Mouse (Mus musculus): Measurements from ENCODE around the gene Smg1. TPM values are rescaled to one million over a fixed set of nuclear protein-coding genes. Genes with fewer than 3 reads are reported as not detected.

The Smg1 gene
- total RNA-seq (2021) = 10 to 100 TPM; 42.8 to 49.1 TPM
- long read RNA-seq, experiment 1, partial matches to known transcripts = 3 of 6 reads
- long read RNA-seq, experiment 1, other reads (novel, unspliced or antisense) = 3 of 6 reads
- long read RNA-seq, experiment 2, partial matches to known transcripts = 0 of 1 reads
- long read RNA-seq, experiment 2, other reads (novel, unspliced or antisense) = 1 of 1 reads

DNA sequence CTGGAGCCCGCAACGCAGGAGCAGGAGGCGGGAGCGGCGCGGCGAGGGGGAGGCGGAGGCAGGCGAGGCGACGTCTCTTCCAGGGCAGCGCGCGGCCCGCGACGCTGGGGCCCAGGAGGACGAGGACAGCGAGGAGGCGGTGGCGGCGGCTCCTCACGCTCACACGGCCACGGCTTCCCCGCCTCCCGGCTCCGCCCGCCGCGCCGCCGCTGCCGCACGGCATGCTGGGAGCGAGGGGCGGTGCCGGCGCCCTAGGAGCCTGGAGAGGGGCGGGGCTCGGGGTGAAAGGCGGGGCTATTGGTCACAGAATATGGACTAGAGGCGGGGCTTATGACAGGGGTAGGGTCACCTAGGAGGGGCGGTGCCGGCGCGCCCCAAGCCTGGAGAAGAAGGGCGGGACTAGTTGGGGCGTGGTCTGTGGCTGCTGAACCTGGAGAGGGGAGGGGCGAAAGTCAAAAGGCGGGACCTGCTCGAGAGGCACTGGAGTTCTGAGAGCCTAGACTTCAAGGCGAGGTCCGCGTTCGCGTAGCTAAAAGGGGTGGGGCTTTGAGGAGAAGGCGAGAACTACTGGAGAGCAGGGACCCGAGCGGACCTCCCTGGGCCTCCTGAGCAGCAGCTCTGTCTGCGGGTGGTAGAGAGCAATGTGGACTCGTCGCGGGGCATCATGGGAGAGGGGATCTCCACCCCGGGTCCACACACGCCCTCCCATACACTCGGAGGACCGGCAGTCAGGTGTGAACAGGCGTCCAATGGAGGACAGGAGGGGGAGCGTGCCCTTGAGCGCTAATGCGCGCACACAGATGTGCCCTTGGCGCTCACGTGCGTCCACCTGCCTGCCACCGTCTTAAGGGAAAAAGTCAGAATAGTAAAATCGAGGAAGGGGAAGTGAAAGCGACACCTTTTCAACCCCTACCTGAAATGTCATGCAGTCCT is at the start of gene Smg1:
Gene Smg1 (minus strand): TSS at position 218 of the 933 bp plus-strand sequence.
- peak; percentile 99 for DNase-seq

DNA sequence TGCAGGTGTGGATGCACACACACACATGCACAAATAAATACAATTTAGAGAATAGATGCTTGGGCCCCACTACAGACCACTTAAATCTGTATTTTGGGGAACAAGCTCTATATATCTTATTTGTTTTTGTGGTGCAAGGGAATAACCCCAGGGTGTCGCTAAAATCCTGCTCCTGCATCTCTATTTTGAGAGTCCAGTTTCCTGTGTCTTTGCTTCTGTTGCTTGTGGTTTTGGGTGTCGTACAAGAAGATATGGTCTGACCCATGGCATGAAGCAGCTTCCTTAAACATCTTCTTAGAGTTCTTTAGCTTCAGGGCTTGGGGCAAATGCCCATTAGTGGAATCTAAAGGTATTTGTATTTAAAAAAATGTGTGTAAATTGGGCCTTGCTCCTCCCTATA is 39.7 kb upstream of the Smg1 start:
- DNase-seq = no peak

DNA sequence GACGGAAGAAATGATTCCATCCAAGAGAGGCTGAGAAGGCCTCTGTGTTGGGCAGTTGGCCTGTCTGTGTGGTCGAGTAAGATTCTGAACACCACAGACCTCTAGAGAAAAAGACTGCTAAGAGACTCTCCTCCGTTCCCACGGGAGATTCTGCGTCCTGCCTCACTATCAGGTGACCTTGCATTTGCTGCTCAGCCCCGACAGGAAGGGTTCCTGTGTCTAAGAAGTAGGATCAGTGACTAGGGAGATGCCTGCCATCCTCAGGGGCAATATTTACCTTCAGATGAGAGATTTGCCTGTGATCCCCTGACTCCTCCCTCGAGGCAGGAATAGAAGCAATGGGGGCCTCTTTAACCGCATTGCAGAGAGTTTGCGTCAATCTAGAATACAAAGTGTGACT is 39.1 kb upstream of the Smg1 start:
- no peak for DNase-seq

DNA sequence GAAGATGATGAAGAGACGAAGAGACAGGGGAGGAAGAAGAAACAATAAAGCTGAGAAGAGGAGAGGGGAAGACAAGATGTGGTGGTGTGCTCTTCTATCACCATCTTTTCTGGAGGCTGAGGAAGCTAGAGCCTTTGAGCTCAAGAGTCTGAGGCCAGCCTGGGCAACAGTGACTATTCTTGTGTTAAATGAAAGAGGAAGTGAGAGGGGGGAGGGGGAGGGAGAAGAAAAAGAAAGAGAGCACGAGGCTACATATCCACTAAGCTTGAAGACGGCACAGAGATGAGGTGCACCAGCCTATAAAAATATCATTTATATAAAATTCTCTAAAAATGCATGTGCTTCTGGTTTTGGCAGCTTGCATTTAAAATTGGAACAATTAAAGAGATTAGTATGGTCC is 36.1 kb upstream of the Smg1 start:
- DNase-seq = no peak

DNA sequence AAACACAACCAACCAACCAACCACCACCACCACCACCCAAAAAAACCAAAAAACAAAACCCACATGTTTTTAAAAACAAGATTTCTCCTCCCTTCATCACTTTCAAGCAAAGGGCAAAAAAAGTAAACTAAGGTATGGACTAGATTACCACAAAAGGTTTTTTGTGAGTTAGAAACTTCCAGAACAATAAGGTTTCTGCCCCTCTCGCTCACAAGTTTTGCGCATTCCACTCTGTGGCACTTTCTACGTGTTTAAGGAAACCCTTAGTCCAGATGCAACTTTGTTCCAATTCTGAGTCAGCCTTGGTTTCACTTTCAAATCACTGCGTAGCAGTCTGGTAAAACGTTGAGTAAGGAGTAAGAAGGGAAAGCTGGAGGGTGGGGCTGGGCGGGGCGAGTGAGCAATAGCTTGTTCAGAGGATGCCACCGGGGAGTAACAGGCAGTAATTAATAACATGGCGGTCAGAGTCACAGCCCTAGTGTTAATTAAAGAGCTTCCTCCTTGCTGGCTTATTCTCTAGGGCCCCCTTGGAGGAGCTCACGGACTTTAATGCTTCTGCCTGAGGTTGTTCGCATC is 34.0 kb upstream of the Smg1 start:
- peak; percentile 29 to 61 for DNase-seq

DNA sequence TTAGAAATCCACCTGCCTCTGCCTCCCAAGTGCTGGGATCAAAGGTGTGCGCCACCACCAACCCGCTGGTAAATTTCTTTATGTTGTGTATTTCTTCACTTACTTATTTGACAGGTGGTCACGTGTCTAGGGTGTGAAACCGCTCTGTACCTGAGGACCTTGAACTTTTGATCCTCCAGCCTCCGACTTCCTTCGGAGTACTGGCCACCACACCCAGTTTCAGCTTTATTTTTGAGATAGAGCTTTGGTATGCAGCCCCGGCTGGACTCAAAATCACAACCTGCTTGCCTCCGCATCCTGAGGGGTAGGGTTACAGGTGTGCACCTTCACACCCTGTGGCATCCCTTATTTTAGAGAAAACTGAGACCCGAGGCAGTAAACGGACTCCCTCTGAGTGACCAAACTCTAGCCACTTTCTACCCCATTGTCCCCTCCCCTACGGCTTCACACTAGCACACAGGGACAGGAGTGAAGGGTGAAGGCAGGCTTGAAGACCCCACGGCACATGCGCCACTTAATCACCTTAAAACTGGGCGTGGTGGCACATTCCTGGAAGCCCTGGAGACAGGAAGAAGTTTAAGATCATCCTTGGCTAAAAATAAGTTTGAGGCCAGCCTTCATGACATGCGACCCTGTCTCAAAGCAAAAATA is 33.3 kb upstream of the Smg1 start:
- DNase-seq = peak in 1 of 2 experiments; percentile 7

DNA sequence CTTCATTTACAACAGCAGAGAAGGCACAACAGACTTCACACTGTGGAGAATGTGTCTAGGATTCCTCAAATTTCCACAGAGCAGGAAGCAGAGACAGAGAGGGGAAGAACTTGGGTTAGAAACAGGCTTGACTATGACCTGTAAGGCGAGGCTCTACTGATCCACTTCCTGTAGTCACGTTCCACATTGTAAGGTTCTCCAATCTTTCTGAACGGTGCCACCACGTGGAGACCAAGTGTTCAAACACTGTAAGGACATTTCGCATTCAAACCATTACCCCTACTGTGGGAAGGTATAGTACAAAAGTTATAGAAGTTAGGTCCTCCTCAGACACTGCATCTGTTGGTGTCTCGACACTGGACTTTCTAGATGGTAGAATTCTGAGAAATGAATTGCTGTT is 31.8 kb upstream of the Smg1 start:
- DNase-seq = peak in 1 of 2 experiments; percentile 16

DNA sequence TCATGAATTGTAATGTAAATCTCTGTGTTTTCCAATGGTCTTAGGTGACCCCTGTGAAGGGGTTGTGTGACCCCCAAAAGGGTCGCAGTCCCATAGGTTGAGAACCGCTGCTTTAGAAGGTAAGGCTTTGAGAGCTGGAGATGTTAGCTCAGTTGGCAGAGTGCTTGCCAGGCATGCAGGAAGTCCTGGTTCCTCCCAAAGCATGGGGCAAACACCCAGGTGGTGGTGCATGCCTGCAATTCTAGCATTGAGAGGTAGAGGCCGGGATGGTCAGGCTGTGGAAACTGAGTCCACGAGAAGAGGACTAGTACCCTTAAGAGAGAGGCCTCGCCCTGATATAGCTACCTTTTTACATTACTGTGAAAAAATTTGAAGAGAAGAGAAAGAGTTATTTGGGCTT is 31.4 kb upstream of the Smg1 start:
- DNase-seq = no peak

DNA sequence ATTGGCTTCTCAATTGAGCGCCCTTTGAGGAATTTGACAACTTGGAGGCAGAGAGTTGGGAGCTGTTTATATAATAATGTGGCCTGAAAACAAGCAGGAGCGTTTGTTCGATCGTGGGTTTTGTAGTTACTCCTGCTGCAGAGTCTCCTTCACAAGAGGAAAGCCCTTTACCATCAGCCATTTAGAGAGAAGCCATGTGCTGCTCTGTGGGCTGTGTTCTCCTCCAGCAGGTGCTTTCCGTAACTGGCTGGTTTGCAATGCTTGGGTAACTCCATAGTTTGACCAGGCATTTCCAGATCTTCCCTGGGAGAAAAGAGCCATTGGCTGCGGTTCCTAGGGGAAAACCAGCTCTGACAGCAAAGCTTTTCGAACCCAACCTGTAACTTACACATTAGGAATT is 30.7 kb upstream of the Smg1 start:
- no peak for DNase-seq

DNA sequence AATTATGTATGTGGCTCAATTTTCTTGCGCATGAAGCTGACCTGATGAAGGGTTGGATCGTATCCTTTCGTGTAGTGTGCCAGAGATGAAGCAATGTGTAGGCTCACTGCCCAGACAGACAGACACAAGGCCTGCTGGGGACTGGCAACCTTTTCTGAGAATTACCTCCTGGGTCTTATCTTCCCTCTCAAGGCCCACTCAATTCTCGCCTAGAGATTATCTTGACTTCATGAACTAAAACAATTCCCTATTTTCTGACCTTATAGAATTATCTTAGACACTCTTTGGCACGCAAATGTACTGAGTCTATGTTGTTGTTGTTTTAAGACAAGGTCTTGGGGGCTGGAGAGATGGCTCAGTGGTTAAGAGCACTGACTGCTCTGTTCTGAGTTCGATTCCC is 22.6 kb upstream of the Smg1 start:
- DNase-seq = peak; percentile 61 to 77

DNA sequence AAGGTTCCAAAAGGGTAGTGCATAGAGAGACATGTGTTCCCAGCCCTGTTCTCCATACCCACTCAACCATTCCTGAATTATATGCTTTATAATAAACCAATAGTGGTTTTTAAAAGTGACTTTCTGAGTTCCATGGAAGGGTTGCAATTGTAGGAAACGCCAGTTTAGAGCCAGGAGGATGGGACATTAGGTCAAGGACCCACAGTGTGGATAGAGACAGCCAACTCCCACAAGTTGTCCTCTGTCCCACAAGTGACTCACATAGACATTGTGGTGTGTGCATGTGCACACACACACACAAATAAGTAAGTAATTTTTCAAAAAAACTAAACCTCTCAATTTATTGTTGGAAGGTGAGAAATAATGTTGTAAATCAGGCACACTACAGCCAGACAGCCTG is 20.1 kb upstream of the Smg1 start:
- DNase-seq = peak; percentile 15 to 25

DNA sequence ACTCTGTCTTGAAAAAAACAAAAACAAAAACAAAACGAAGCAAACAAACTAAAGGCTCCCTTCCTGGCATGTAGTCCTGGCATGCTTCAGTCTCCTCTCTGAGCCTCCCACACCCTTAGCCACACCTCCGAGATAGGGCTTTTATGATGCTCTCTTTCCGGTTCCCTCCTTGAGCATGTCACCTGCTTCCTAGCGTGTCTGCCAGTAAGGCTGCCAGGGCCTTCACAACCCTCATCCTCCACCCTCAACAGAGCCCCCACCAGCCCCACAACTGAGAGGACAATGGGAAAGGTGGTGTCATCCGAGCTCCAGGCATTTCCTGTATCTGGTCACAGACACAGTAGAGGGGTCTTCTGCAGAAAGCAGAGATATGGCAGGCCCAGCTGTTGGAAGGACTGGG is 18.9 kb upstream of the Smg1 start:
- no peak for DNase-seq

DNA sequence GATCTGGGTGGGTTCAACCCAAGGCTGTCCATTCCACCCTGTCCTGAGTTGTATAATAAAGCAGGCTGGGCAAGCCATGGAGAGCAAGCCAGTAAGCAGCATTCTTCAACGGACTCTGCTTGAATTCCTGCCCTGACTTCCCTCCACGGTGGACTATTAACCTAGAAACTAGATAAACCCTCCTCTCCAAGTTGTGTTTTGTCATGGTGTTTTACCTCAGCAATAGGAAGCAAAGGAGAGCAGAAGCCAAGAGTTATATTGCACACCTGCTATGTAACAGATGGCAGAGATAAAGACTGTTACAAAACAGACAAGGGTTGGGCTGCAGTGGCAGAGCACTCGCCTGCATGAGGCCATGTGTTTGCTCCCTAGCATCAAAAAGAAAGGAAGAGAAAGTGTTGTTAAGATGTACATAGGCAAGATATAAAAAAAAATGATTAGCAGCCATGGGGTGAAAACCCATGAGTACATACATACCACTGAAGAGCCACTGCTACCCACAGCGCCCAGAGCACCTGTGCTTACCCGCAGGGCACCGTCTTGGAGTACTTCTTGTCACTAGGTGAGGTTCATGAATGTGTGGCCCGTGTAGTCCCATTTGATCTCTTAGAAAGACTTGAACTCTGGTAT is 16.3 kb upstream of the Smg1 start:
- DNase-seq = no peak

DNA sequence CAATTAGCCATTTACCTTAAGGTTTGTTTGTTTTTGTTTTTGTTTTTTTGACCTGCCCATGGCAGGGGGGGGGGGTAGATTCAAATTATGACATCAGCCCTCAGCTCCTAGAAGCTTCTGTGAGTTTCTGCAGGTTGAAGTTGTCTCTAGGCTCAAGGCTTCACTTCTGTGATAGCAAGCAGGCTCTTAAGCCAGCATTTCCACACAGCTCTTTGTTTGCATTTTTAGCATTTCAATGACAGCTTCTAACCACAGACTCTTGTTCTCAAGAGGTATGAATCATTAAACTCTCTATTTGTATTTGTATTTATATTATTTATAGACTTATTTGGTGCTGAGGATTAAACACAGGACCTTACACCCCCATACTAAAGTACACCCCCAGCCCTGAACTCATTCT is 15.0 kb upstream of the Smg1 start:
- DNase-seq = no peak

DNA sequence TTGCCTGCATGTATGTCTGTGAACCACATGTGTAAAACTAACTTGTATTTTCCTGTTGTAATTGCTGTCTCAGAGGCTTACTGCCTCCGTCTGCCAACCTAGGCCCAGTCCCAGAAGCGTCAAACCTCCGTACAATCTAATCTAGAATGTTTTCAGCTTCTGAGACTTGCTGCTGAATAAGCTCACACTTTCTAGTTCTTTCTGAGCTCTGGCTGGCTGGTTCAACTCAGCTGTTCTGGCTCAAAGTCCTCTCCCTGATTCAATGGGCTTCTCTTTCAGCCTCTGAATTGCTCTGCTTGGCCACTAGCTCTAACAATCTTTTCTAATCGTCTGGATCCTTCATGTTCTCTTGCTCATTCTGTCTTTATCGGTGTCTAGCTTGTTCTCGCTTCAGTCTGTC is 13.3 kb upstream of the Smg1 start:
- no peak for DNase-seq

DNA sequence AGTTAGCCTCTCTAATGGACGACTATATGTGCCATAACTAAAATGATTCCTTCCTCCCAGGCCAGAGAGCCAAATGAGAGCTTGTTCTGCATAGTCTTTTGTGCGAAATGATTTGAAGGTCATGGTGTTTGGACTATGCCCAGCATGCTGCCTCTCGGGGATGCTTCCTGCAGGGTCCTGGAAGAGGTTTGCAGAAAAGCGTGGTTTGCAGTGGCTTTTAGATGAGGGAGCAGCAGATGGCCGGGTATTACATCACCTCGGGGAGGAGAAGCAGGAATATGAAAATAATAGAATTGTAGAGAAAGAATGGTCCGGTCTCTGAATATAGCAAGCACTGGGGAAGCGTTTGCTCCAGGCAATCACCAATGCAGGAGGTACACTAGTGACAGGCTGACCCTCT is 11.0 kb upstream of the Smg1 start:
- peak in 1 of 2 experiments; percentile 9 for DNase-seq

DNA sequence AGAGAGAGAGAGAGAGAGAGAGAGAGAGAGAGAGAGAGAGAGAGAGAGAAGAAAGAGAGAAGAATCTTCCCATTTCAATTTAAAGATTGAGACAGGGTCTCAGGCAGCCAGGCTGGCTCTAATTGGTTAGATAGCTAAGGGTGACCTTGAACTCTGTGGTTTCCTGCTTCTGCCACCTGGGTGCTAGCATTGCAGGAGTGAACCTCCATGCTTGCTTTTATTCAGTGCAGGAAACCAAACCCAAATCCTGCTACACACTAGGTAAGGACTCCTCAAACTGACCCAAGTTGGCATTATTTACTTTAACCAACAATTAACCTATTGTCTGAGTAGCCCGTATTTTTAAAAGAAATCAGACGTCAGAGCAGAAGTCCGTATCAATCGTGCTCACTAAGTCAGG is 10.5 kb upstream of the Smg1 start:
- DNase-seq = no peak

DNA sequence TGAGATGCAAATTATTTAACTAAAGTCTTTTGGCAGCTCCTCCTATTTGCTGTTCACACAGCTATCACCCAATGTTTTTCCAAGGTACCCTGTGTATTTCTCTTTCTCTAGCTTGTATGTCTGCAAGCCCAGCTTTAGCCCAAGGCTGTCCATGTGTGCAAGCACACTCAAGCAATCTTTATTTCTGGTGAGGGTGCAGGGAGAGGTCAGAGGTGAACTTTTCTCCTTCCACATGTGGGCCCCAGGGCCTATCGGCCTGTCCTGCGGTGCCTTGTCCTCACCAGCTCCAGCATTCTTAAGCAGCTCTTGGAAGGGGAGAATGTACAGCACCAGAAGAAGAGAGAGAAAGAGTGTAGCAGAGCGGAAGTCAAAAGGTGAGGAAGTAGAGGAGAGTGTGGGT is 9.5 kb upstream of the Smg1 start:
- no peak for DNase-seq

DNA sequence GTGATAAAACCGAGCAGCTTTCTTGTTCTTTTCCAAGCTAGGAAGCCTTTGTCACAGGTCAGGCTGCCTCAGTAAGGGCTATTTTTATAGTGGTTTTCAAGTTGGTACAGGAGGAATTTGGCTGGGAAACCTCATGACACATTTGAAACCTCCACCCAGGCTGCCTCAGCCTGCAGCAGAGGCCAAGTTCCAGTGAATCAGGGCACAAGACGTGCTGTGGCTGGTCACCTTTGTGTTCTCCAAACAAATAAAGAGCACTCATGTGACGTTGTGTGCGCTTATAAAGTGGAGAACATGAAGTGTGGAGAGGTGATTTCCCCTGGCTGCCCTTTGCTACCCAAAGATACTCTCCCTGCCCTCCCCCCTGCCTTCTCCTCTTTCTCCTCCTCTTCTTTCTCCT is 8.9 kb upstream of the Smg1 start:
- DNase-seq = peak; percentile 58 to 76

DNA sequence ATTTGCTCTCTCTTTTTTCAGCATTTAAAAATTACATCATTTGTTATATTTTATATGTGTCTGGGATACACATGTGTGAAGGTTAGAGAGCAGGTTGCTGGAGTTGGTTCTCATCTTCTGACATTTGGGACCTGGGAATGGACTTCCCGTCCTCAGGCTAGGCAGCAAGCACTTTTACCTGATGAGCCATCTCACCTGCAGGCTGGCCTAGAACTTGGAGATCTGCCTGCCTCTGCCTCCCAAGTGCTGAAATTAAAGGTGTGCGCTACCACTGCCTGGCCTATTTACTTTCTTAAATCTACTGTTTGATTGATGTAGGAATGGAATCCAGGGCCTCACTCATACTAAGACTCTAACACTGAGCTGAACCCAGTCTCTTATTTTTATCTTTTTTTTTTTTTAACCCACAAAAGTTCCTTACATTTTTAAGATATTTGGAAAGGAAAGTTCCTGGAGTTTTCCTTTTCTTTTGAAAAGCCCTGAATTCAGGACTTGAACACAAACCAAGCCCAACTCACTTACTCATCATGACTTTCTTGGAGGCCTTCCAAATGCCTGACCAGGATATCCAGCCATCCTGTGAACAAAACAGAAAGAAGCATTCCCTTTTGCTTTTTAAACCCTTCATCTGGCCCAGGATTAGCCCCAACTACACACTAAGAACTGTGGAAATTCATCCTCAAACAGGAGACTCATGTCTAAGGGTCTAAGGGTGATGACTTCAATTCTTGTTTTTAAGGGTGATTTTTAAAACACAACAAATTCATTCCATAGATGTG is 8.1 kb upstream of the Smg1 start:
- DNase-seq = peak; percentile 45 to 64

DNA sequence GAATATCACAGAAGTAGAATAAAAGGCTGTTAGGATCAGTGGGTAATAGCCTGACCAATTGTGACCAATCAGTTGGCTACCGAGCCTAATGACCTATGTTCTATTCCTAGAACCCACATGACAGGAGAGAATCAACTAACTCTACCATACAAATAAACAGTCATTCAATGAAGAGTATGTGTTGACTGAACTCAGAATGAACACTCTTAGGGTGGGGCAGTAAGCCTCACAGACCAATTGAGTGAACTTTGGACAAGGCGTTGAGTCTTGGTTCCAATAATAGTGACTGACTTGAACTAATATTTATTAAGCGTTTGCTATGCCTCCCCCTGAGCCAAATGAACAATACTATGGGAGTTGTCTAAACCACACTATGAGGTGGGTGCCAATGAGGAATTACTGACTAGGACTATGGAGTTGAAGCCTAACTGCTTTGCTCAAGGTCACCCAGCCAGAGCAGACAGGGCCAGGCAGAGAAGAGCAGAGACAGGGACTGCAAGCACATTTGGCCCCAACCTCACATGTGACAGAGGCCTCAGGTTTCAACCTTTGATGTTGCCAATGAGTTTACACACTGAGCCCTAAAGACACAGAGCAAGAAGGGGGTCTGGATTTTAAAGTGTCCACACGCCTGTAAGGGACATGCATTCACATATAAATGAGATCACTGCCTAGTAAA is 7.2 kb upstream of the Smg1 start:
- peak in 1 of 2 experiments; percentile 8 for DNase-seq

Data from adrenal gland, postnatal 36 days (tissue).